Mouse (Mus musculus) MEL (cell line): Measurements from ENCODE around the gene Mrps23. TPM values are rescaled to one million over a fixed set of nuclear protein-coding genes. Genes with fewer than 3 reads are reported as not detected.

ENCODE experiments used
- DNase-seq: peaks from one replicate; pipeline ENCODE4 v3.0.0; 2011; ENCODE audit warnings: low read depth, low spot score
- H3K27ac ChIP-seq: 2 replicates; pipeline ENCODE4 v1.5.1; 2012; ENCODE audit warnings: low read depth, mild to moderate bottlenecking, control low read depth, low read length, moderate library complexity; ENCODE audit not compliant: control insufficient read depth
- H3K27me3 ChIP-seq, 2 experiments: fragments of 150-350 bp in 1 of 2; sonication (generic) in 1 of 2; 2 replicates each; pipeline ENCODE4 v1.6.1; 2012; ENCODE audit warnings: low read length in 2 of 2, mild to moderate bottlenecking in 2 of 2, improper control_type of control experiment in 1 of 2, moderate library complexity in 1 of 2; ENCODE audit not compliant: insufficient read depth in 2 of 2, control insufficient read depth in 1 of 2
- H3K36me3 ChIP-seq, 2 experiments: 2 replicates each; pipeline ENCODE4 v1.6.1; 2012 to 2014; ENCODE audit warnings: low read length in 2 of 2, improper control_type of control experiment in 1 of 2, inconsistent platforms in 1 of 2, mild to moderate bottlenecking in 1 of 2; ENCODE audit not compliant: insufficient read depth in 2 of 2, control insufficient read depth in 1 of 2
- H3K4me1 ChIP-seq, 2 experiments: fragments of 150-350 bp in 1 of 2; sonication (generic) in 1 of 2; 2 replicates each; pipeline ENCODE4 v1.6.1; 2012; ENCODE audit warnings: low read length in 2 of 2, improper control_type of control experiment in 1 of 2, mild to moderate bottlenecking in 1 of 2; ENCODE audit not compliant: insufficient read depth in 2 of 2, control insufficient read depth in 1 of 2
- H3K4me3 ChIP-seq, 2 experiments: fragments of 150-350 bp in 1 of 2; sonication (generic) in 1 of 2; 2 replicates each; pipeline ENCODE4 v1.5.1; 2012; ENCODE audit warnings: low read depth in 2 of 2, low read length in 2 of 2, mild to moderate bottlenecking in 2 of 2, moderate library complexity in 2 of 2, control low read depth in 1 of 2, improper control_type of control experiment in 1 of 2; ENCODE audit not compliant: control insufficient read depth in 1 of 2, insufficient read depth in 1 of 2
- H3K79me2 ChIP-seq: 2 replicates; pipeline ENCODE4 v1.6.1; 2012; ENCODE audit warnings: mild to moderate bottlenecking, low read length, moderate library complexity; ENCODE audit not compliant: control insufficient read depth, poor library complexity, insufficient read depth
- H3K9ac ChIP-seq: 2 replicates; pipeline ENCODE4 v1.6.1; 2012; ENCODE audit warnings: low read depth, mild to moderate bottlenecking, control low read depth, low read length, moderate library complexity; ENCODE audit not compliant: control insufficient read depth, poor library complexity, severe bottlenecking
- H3K9me3 ChIP-seq: fragments of 150-350 bp; sonication (generic); replicated peaks from 2 replicates; pipeline ENCODE4 v1.6.1; 2012; ENCODE audit warnings: mild to moderate bottlenecking, low read length, improper control_type of control experiment, moderate library complexity; ENCODE audit not compliant: insufficient read depth
- EP300 ChIP-seq, 2 experiments: IDR thresholded peaks; 2 replicates each; pipeline ENCODE4 v1.6.1; 2011; ENCODE audit warnings: improper control_type of control experiment in 2 of 2, low read length in 2 of 2, low read depth in 1 of 2, mild to moderate bottlenecking in 1 of 2
- GATA1 ChIP-seq: IDR thresholded peaks from 2 replicates; pipeline ENCODE4 v1.6.1; 2011; ENCODE audit warnings: low read depth, low read length, improper control_type of control experiment
- JUND ChIP-seq: IDR thresholded peaks from 2 replicates; pipeline ENCODE4 v1.6.1; 2011; ENCODE audit warnings: low read depth, mild to moderate bottlenecking, improper control_type of control experiment, low read length
- MAX ChIP-seq: IDR thresholded peaks from 2 replicates; pipeline ENCODE4 v1.6.1; 2011; ENCODE audit warnings: low read length, improper control_type of control experiment
- MAZ ChIP-seq: IDR thresholded peaks from 2 replicates; pipeline ENCODE4 v1.6.1; 2012; ENCODE audit warnings: low read depth, mild to moderate bottlenecking, inconsistent platforms, low read length, improper control_type of control experiment
- MEF2A ChIP-seq: IDR thresholded peaks from 2 replicates; pipeline ENCODE4 v1.6.1; 2014; ENCODE audit warnings: low read depth, mild to moderate bottlenecking, inconsistent platforms, low read length, improper control_type of control experiment; ENCODE audit not compliant: poor library complexity, insufficient replicate concordance, severe bottlenecking; ENCODE audit errors: extremely low read depth
- POLR2AphosphoS5 ChIP-seq: IDR thresholded peaks from 2 replicates; pipeline ENCODE4 v1.6.1; 2012; ENCODE audit warnings: low read depth, borderline replicate concordance, mild to moderate bottlenecking, inconsistent platforms, low read length, moderate library complexity, mixed read lengths
- RAD21 ChIP-seq: IDR thresholded peaks from 2 replicates; pipeline ENCODE4 v1.6.1; 2011; ENCODE audit warnings: mild to moderate bottlenecking, low read depth, low read length, improper control_type of control experiment
- RCOR1 ChIP-seq: IDR thresholded peaks from 2 replicates; pipeline ENCODE4 v1.6.1; 2012; ENCODE audit warnings: low read depth, mild to moderate bottlenecking, inconsistent platforms, low read length, improper control_type of control experiment
- SIN3A ChIP-seq: IDR thresholded peaks from 2 replicates; pipeline ENCODE4 v1.6.1; 2012; ENCODE audit warnings: low read length, improper control_type of control experiment, inconsistent platforms
- TAL1 ChIP-seq: IDR thresholded peaks from 2 replicates; pipeline ENCODE4 v1.6.1; 2012; ENCODE audit warnings: mild to moderate bottlenecking, inconsistent platforms, low read length, moderate library complexity, mixed read lengths
- TCF12 ChIP-seq: IDR thresholded peaks from 2 replicates; pipeline ENCODE4 v1.6.1; 2014; ENCODE audit warnings: low read depth, mild to moderate bottlenecking, inconsistent platforms, low read length, improper control_type of control experiment, moderate library complexity
- UBTF ChIP-seq: IDR thresholded peaks from 2 replicates; pipeline ENCODE4 v1.6.1; 2012; ENCODE audit warnings: low read depth, mild to moderate bottlenecking, inconsistent platforms, low read length, improper control_type of control experiment, moderate library complexity, borderline replicate concordance; ENCODE audit not compliant: insufficient read depth
- ZC3H11A ChIP-seq: IDR thresholded peaks from 2 replicates; pipeline ENCODE4 v1.6.1; 2012; ENCODE audit warnings: low read depth, mild to moderate bottlenecking, inconsistent platforms, low read length, improper control_type of control experiment
- ZMIZ1 ChIP-seq: IDR thresholded peaks from 2 replicates; pipeline ENCODE4 v1.6.1; 2012; ENCODE audit warnings: low read depth, mild to moderate bottlenecking, inconsistent platforms, low read length, improper control_type of control experiment, moderate library complexity
- polyA plus RNA-seq, 2 experiments: library from polyadenylated mRNA; stranded (reverse) in 1 of 2; unstranded in 1 of 2; fragments of >175 nt in 1 of 2; fragments of >200 nt in 1 of 2; gene quantifications; 2 replicates each; pipeline versions ENCODE4 v1.2.1 to v1.2.4; 2012; ENCODE audit warnings: low replicate concordance in 2 of 2, low read depth in 1 of 2; ENCODE audit not compliant: insufficient read length in 2 of 2, insufficient read depth in 1 of 2, missing spikeins in 1 of 2
- total RNA-seq: library from RNA; depleted of rRNA; stranded (reverse); fragments of 300-350 nt; gene quantifications from 2 replicates; pipeline ENCODE4 v1.2.3, GENCODE M21; 2012

Mrps23 gene
- total and polyA plus RNA-seq, 3 experiments = 190 to 381 TPM; not detected in 1

- no peaks in the 10 kb centered on the region for H3K9me3 ChIP-seq
- no peaks in the 10 kb centered on the region for H3K36me3 ChIP-seq
- H3K79me2 ChIP-seq = no peaks in the 10 kb centered on the region
- peaks cover 0 to under 1% of the 10 kb centered on the region in 2 experiments; a peak in 1 of 4 replicates for H3K4me1 ChIP-seq
- H3K9ac ChIP-seq = no peak overlapping the region
- DNase-seq = no peak
- no peak overlapping the region for H3K4me3 ChIP-seq
- no peak overlapping the region for H3K27ac ChIP-seq
- TF ChIP-seq MAX (no peak), RAD21 (no peak), RCOR1 (no peak), TAL1 (no peak), POLR2AphosphoS5 (no peak), EP300 (IDR thresholded peaks at IDR 0.05; ENCODE audit: low read depth in 1 of 2, low read length in 2 of 2) (no peak)
- H3K27me3 ChIP-seq = no peaks in the 10 kb centered on the region
Observed at GRCm38 (mm10) chr11:88170606-88171005, 33.6 kb upstream of the Mrps23 start.

- Histone ChIP-seq H3K4me3 (no peak overlapping the region), H3K4me1 (no peaks in the 10 kb centered on the region), H3K36me3 (no peaks in the 10 kb centered on the region), H3K79me2 (no peaks in the 10 kb centered on the region), H3K27me3 (no peaks in the 10 kb centered on the region), H3K9me3 (no peaks in the 10 kb centered on the region), H3K27ac (no peak overlapping the region), H3K9ac (no peak overlapping the region)
- no peak for TF ChIP-seq SIN3A
- TF ChIP-seq MEF2A = no peak
- no peak for TF ChIP-seq UBTF
- TF ChIP-seq JUND = no peak
- no peak for DNase-seq
Observed at GRCm38 (mm10) chr11:88171876-88172442, 32.2 kb upstream of the Mrps23 start.

- no peak for DNase-seq
- H3K27ac ChIP-seq = no peak overlapping the region
- H3K9me3 ChIP-seq = no peaks in the 10 kb centered on the region
- H3K4me3 ChIP-seq = no peak overlapping the region
- H3K27me3 ChIP-seq = no peaks in the 10 kb centered on the region
- TF ChIP-seq GATA1 (no peak), MAZ (no peak), TCF12 (no peak), POLR2AphosphoS5 (no peak), ZMIZ1 (no peak), ZC3H11A (no peak)
- H3K9ac ChIP-seq = no peak overlapping the region
- H3K36me3 ChIP-seq = no peaks in the 10 kb centered on the region
- H3K4me1 ChIP-seq = no peaks in the 10 kb centered on the region
- no peaks in the 10 kb centered on the region for H3K79me2 ChIP-seq
Observed at GRCm38 (mm10) chr11:88172601-88173325, 31.4 kb upstream of the Mrps23 start.
